Mouse (Mus musculus) CD4-positive, CD25-positive, alpha-beta regulatory T cell, adult 9 weeks (primary cell): Measurements from ENCODE around the gene Srrm3. TPM values are rescaled to one million over a fixed set of nuclear protein-coding genes. Genes with fewer than 3 reads are reported as not detected.

Source experiments
- polyA plus RNA-seq: library from polyadenylated mRNA; unstranded; fragments of 100-300 nt; shearing (Covaris generic); gene quantifications from one replicate; pipeline ENCODE4 v1.2.1, GENCODE M21; 2017

Gene Srrm3
- not detected for polyA plus RNA-seq

DNA sequence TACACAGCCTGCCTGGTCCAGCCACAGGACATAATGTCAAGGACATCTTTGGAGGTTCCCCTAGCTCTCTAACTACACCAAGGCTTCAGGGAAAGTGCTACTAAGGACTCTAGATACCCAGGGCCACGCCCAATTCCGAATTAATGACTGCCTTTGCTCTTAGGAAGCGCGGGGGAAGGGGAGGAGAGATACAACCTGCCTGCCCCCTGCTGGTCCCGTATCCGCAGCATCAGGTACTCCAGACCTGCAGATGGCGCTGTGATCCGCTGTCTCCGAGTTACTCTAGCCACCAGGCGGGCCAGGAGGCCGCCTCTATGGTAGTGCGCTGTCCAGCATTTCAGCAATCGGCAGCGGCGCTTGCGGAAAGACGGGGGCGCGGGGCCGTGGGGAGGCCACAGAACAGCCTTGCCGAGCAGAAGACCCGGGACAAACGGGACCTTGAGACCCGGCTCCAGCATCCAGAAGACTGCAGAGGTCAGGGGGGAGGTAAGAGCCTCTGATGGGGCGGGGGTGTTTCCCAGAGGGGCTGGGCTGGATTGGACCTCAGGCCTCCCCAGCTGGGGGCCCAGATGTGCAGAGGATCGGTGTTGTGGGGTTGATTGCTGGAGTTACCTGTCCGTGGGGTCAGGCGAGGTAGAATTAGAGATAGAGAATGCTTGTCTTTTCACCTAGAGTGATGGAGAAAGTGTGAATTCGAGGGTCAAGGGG, at the start of gene Srrm3:
Gene Srrm3 (plus strand): TSS at position 336 of the 708 bp plus-strand sequence.

DNA sequence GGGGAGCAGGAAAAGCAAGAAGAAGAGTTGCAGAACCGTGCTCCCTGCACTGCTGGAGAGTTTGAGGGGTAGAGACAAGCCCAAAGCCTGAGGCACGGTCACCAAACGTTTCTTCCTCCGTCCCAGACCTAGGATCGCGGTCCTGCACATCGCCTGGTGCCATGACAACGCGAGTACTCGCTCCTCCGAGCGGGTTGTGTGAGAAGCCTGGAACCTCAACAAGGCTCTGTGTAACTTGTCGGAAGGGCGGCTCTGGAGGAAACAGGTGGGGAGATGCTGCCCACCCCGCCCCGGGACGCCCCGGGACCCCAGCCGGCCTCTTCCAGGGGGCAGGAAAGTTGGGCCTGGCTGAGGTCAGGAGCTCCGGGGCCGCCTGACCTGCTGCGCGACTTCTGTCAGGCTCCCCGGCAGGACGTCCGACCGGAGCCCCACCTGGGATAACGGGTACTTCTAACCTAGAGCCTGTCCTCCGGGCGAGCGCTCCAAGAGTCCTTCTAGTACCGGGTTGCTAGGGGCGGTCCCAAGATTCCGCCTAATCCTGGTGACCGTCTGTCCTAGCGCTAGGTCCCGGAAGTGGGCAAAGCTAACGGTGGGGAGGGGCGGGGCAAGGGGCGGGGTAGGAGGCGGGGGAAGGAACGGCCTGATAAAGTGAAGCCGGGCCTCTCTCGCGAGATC, 28.8 kb upstream of the Srrm3 start, which contains the start of gene Styxl1:
Gene Styxl1 (minus strand): TSS at position 590 of the 675 bp plus-strand sequence.

DNA sequence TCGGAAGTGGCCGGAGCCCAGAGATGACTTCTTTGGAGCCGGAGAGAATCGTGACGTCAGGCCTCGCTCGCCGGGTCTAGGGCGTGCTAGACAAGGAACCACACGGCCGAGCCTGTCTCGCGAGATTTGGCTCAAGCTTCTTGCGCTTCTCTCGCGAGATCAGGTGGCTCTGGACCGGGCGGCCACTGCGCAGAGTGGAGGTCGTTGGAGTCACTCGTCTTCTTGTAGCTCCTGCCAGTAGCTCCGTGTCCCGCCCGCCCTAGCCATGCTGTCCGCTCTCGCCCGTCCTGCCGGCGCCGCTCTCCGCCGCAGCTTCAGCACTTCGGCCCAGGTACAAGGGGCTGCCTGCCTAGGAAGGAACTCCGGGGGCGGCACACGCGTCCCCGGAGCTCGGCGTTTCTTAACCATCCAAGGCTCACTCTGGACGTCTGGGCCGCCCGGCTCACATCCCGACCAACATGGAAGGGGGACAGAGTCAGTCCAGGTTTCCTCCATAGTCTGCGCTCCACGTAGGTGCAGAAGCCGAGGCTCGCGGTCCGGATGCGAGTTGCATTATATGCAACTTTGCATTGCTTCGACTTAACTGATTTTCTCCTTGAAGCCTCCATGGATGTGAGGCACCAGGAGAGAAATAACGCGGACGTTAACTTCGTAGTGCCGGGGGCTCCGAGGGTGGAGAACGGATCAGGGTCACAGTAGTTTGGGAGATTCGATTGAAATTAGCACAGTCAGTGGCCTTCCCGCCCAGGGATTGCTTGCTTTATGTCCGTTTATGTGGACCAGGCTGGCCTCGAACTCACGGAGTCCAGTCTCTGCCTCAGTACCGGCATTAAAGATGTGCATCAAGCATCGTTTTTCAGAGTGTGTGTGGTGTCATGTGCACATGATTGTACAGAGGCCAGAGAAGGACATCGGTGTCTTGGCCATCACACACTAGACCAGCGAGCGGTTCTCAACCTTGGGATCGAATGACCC, 27.9 kb upstream of the Srrm3 start, which contains the start of gene Mdh2:
Gene Mdh2 (plus strand): TSS at position 10 of the 975 bp plus-strand sequence.

DNA sequence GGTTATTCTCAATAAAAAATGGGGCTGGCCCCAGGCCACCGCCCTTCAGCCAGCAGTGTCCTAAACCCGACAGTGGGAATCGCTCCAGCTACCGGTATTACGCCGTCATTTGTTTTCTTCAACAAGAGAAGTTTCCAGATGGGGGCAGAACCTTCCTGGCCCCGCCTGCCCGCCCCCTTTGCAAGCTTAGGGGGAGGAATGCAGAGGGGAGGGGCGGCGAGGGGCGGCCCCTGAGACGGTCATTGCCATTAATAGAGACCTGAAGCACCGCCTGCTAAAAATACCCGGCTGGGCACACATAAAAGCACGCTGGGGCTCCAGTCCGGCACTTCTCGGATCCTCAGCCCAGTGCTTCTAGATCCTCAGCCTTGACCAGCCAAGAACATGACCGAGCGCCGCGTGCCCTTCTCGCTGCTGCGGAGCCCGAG, 81.0 kb downstream of the Srrm3 start, which contains the start of gene Hspb1:
Gene Hspb1 (plus strand): TSS at position 245 of the 428 bp plus-strand sequence.

Other genes starting within 250 kb of the Srrm3 start
- gene Ccl26, start 243.3 kb upstream of the Srrm3 start, polyA plus RNA-seq: not detected
- gene Ccl24, start 233.8 kb upstream of the Srrm3 start, polyA plus RNA-seq: not detected
- gene Rhbdd2, start 174.3 kb upstream of the Srrm3 start, polyA plus RNA-seq: 21.8 TPM
- gene Por, start 136.9 kb upstream of the Srrm3 start, polyA plus RNA-seq: 84.7 TPM
- 55.8 TPM for gene Tmem120a, start 62.4 kb upstream of the Srrm3 start, polyA plus RNA-seq
- 1.6 TPM for gene Styxl1, start 28.5 kb upstream of the Srrm3 start, polyA plus RNA-seq
- 559 TPM for gene Mdh2, start 28.4 kb upstream of the Srrm3 start, polyA plus RNA-seq
- gene Hspb1, start 81.0 kb downstream of the Srrm3 start, polyA plus RNA-seq: 0.62 TPM
- 72.4 TPM for gene Ywhag, start 127.7 kb downstream of the Srrm3 start, polyA plus RNA-seq
- gene Ssc4d, start 167.6 kb downstream of the Srrm3 start, polyA plus RNA-seq: 1.7 TPM
- gene Zp3, start 173.2 kb downstream of the Srrm3 start, polyA plus RNA-seq: not detected
- gene Dtx2, start 187.9 kb downstream of the Srrm3 start, polyA plus RNA-seq: 26.3 TPM
- not detected for gene Upk3b, start 231.6 kb downstream of the Srrm3 start, polyA plus RNA-seq
- gene Upk3bl, start 247.6 kb downstream of the Srrm3 start, polyA plus RNA-seq: not detected